Mouse (Mus musculus): ENCODE data around the gene Zfp593.
A peak's percentile ranks its signal among the peaks of the same experiment; 100 is the strongest.
"Not testable (repeated sequence)": the region's sequence is repeated elsewhere in the genome, so short reads cannot be mapped to it uniquely, and the experiment has no call there.

Gene Zfp593

DNA sequence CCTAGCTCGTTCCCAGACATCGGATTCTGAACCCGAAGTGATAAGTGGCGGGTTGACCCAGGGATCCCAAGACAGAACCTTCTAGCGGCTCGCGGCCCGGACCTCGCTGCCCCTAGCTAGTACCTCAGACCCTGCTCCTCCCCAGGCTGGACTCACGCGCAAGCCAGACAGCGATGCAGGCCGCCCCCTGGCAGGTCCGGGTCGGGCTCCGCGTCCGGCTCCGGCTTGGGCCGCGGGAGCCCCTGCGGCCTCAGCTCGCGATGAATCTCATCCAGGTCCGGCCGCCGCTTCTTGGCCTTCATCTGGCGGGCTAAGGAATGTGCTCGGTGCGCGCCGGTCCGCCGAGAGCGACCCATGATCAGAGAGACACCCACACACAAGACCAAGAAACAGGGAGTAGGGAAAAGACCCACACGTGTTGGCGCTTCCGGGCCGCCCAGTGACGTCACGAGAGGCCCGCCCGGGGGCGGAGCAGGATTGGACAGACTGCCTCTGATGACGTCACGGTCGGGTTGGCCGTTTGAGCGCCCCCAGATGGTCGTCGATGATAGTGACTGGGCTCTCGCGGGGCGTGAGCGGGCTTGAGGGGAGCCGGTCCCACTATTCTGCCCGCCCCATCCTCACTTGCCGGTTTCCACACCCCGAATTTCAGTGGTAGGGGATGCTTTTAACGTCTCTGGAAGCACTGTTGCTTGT, at the start of gene Zfp593:
Zfp593 (minus strand) TSS at position 445 of the 696 bp plus-strand sequence.
- peak; percentile 94 to 98 for DNase-seq (ENCODE audit: low spot score in 2 of 2)

DNA sequence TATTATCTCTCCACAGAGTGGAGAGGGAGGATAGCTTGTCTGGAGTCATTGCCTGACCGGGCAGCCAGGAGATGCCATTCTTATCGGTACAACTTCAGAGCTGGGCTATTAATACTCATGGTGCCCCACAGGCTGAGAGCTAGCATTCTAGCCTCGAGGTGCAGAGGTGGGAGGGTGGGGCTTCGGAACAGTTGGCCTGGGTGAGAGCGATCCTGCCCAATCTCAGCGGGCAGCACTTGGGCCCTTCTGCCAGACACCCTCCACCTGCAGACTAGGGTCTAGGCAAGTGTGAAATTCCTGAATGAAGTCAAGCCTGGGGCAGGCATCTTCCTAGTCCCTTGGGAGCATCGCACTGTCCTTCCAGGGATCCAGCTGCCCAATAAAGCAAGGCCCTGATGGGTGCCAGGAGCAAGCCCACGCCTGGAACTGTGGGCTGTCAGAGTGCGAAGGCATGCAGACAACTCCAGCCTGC, 48.3 kb upstream of the Zfp593 start:
- DNase-seq (ENCODE audit: low spot score in 2 of 2), result no peak

DNA sequence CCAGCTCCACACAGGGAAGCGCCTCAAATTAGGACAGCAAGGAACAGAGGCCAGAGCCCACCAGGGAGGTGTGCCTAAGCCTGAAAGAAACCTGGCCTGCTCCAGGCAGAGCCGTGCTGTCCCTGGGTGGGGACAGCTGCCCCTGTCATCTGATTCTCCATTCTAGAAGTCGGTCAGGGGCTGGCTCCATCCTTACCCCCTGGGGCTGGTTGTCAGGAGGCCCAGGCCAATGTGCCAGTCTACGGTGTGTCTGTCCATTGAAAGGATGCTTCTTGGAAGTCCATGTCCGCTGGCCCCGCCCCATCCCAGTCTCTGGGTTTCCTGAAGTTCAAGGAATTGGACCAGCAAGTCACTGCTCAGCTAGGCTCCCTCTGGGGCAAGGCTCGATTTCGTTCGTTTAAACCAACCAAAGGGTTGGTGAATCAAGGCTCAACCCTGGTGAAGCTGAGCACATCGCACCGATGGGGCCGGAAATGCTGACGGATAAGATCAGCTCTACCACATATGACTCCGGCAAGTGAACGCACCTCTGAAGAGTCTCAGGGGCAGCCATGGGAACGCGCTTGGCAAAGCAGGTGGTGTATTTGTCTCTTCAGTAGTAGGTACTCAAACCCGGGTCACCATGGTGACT, 47.8 kb upstream of the Zfp593 start:
- DNase-seq (ENCODE audit: low spot score in 2 of 2), result no peak

DNA sequence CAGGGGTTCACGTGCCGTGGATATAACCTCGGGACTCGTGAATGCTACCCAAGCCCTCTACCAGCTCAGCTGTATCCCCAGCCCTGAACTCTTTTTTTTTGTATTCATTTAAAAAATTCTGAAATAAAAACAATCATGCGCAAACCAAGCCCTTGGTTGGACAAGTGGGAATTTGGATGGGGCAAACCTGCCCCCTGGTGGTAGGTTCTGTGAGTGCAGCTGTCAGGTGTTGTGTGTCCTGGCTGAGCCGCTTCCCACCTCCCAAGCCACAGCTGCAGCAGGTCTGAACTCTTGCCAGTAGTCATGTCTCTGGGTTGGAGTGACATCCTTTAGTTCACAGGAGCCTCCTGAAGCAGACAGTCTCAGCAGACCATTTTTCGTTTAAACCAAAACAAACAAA, 46.7 kb upstream of the Zfp593 start:
- DNase-seq (ENCODE audit: low spot score in 2 of 2), result peak; percentile 77 to 93

DNA sequence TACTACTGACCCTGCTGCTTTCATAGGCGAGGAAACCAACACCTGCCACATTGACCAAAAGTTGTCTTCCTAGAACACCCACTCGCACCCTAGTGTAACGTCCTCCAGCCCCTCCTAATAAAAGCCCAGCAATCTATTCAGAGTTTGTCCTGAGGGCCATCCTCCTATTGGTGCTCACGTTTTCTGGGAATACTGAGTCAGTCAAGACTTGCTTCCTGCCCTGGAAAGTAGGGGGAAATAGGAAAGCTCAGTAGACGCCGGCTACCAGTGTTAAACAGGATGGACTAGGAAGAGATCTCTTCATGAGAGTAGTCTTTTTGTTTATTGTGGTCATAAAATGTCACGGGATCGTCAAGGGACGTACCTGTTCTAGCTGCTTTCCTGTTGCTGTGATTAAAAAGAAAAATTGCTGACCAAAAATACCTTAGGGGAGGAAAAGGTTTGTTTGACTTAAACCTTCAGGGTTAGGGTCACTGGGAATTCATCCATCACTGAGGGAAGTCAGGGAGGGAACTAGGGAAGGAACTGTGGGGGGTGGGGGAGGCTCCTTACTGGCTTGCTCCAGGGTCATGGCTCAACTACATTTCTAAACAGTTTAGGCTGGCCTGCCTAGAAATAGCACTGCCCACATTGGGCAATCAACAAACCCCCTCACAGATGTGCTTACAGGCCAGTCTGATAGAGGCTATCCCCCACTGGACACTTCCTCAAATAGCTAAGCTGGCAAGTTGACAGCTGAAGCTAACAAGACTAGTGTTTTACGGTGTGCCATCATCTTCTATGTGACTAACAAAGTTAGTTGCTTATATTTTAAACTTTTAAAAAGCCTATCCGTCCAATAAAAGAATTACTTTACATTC, 43.2 kb upstream of the Zfp593 start:
- no peak for DNase-seq (ENCODE audit: low spot score in 2 of 2)

DNA sequence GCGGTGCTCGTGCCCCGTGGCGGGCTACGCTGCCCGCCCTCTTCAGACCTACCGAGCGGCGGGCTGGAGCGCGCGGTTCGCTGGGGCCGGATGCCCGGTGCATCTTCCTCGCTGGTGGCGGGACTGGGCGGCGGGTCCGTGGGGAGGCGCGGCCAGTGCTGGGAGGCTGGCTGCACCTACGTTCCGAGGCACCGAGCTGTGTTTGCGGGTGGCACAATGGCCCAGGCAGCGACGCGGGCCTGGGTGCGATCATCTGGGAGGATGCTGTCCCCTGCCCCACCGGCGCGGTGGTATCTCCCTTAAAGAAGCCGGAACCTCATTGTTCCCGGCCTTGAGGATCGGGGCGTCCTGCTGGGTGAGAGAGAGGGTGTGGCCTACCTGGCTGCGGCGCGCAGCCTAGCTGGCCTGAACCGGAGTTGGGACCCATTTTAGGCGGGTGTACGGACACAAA, 42.2 kb upstream of the Zfp593 start, which contains the start of gene Pdik1l:
Pdik1l (minus strand) TSS at position 321 of the 451 bp plus-strand sequence.
- peak; percentile 80 to 89 for DNase-seq (ENCODE audit: low spot score in 2 of 2)

DNA sequence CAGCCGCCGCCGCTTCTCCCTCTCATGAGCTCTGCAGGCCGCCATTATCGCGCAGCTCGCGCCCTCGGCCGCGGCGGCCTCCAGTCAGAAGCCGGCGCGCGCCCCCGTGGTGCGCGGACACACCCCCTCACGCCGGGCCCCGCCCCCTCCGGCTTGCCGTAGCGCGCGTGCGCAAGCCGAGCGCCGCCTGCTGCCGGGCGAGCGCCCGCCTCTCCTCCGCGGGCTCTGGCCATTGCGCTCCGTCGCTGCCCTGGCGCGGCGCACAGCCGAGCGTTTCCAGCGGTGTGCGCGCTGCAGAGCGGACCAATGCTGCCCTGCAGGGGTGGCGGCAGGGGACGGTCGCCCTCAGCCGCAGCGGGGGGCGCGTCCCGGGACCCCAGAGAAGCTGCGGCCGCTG, 41.8 kb upstream of the Zfp593 start:
- peak; percentile 98 to 100 for DNase-seq (ENCODE audit: low spot score in 2 of 2)

DNA sequence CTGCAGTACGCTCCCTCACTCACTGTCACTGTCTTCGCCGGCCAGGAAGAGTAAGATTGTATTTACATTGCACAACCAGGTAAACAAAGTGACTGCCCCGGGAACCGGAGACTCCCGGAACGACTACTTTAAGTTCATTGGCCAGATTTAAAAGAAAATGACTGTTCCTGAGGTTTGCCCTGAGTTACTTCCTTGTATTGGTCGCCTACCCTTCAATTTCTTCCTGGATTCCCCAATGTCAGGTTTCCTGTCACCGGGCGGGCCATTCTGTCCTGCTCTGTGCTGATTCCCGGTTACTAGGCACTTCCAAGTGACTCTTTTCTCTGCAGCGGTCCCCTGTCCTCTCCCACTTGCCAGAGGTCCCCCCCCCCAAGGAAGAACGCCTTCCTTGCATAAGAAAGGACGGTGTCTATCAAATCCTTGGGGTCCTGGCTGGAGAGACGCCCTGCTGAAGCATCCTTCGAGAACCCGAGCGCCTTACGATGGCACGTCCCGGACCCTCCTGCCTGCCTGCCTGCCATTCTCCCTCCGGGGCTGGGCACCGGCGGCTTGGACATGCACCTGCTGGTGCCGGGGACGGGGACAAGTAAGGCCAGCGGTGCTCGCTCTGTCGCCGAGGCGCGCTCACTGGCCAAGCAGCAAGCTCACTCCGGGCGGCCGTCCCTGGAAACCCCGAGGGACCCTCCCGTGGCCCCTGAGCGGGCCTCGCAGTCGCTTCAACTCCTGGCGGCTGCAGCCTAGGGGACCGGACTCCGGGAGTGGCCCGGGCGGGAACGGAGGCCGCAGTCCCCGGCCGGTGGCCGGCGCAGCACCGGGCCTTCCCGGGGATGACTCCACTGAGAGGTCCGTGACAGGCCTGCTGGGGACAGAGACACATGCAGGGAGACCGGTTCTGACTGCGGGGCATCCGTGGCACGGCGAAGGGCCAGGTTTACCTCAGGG, 41.1 kb upstream of the Zfp593 start:
- no peak for DNase-seq (ENCODE audit: low spot score in 2 of 2)

DNA sequence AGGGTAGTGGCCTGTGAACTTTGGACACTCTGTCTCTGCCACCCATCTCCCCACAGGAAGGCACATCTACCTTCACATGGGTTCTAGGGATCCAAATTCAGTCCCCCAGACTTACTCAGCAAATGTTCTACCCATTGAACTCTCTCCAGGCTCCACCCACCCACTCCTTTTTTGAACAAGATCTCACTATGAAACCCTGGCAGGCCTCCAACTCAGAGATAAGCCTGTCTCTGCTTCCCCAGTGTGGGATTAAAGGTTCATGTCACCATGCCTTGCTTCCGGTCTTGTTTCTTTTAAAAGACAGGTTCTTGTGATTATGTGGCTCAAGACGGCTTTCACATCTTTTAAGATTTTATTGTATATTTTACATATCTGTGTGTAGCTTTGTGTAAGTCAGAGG, 39.5 kb upstream of the Zfp593 start:
- peak; percentile 71 to 76 for DNase-seq (ENCODE audit: low spot score in 2 of 2)

DNA sequence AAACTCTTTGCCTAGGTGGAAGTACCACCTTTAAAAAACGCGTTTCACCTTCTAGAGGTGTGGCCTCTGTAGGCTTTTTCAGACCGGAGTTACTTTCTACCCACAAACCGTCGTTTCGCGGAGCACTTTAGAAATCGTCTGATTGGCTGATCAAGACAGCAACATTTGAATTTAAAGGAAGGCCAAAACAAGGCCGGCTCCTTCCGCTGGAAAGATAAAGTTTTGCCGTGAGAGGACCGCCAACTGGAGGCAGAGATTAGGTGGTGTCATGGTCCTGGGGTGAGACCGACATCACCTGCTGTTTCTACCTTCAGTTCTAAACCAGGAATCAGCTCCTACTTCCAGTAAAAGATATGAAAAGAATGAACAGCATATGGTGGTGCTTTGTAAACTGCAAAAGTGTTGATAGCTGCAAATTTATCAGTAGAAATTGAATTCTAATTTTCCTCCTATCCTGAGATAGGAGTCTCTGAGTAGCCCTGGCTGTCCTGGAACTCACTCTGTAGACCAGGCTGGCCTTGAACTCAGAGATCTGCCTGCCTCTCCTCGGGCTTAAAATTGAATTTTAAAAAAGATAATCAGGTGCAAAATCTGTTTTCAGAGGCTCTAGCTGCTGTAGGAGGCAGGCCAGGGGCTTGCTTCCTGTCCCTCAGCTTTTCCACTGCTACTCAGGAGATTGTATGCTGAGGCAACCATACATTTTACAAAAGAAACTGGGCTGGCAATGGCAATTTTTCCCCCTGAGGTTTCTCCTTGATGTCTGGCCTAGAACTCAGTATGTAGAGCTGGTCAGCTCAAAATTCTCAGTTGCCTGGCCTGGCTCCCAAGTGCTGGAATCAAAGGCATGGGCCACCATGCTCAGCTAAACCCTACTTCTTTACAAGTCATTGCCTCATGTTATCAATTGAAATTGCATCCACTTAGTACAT, 28.3 kb upstream of the Zfp593 start:
- peak; percentile 70 to 78 for DNase-seq (ENCODE audit: low spot score in 2 of 2)

DNA sequence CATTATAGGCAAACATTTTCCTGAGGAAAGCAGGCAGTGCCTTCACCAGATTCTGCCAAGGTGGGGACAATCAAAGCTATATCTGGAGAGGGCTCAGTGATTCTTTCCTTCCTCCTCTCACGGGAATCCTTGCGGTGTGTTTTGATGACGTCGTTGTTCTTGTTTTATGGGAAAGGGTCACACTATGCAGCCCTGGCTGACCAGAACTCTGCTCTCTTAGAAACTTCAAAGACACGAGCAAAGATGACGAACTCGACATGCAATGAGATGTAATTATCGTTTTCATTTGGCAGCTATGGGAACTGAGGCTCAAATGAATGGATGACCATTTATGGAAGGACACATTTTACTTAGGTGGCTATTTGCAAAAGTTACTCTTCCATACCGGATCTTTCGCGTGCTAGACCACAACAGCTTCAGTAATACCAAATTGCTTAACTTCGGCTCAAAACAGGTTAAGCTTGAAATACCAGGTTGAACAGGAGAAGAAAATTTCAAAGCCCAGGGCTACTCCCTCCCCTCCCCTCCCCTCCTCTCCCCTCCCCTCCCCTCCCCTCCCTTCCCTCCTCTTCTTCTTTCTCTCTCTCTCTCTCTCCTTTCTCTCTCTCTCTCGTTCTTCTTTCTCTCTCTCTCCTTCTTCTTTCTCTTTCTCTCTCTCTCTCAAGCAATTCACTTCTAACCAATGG, 27.5 kb upstream of the Zfp593 start:
- no peak for DNase-seq (ENCODE audit: low spot score in 2 of 2)

DNA sequence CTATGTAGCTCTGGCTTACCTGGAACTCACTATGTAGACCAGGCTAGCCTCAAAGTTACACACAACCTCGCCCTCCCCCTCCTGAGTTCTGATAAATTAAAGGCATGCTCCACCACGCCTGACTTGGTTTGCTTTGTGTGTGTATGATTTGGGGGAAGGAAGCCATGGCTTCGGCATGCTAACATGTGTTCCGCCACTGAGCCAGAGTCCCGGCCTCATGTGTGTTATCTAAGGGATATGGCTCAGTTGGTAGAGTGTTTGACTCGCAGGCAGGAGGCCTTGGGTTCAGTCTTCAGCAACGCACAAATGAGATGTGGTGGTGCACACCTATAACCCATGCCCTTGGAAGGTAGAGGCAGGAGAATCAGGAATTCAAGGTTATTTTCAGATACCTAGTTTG, 26.6 kb upstream of the Zfp593 start:
- DNase-seq (ENCODE audit: low spot score in 2 of 2), result peak in 1 of 2 experiments; percentile 54

DNA sequence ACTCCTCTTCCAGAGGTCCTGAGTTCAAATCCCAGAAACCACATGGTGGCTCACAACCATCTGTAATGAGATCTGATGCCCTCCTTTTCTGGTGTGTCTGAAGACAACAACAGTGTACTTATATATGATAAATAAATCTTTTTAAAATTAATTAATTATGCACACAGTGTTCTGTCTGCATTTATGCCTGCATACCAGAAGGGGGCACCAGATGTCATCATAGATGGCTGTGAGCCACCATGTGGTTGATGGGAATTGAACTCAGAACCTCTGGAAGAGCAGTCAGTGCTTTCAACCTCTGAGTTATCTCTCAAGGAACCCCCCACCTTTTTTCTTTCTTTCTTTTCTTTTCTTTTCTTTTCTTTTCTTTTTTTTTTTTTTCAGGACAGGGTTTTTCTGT, 24.2 kb upstream of the Zfp593 start:
- DNase-seq (ENCODE audit: low spot score in 2 of 2), result not testable (repeated sequence)

DNA sequence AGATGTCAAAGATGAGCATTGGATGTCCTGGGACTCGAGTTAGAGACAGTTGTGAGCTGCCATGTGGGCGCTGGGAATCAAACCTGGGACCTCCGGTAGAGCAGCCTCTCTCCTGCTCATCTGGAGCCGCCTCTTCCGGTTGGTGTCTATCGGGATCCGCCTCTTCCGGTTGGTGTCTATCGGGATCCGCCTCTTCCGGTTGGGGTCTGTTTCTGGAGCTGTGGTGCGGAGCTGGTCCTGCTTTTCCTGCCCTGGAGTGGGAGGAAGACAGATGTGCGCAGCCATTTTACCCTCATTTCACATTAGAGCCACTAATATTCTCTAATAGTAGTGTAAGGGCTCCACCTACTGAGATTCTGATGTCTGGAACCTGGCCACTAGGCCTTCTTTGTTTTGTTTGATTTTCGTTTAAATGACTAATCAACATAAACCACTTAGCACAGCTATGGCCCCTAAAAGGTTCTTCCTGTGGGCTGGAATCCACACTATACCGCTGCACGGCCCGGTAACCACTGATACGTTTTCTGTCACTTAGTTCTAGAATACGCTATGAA, 22.8 kb upstream of the Zfp593 start:
- DNase-seq (ENCODE audit: low spot score in 2 of 2), result peak in 1 of 2 experiments; percentile 53

DNA sequence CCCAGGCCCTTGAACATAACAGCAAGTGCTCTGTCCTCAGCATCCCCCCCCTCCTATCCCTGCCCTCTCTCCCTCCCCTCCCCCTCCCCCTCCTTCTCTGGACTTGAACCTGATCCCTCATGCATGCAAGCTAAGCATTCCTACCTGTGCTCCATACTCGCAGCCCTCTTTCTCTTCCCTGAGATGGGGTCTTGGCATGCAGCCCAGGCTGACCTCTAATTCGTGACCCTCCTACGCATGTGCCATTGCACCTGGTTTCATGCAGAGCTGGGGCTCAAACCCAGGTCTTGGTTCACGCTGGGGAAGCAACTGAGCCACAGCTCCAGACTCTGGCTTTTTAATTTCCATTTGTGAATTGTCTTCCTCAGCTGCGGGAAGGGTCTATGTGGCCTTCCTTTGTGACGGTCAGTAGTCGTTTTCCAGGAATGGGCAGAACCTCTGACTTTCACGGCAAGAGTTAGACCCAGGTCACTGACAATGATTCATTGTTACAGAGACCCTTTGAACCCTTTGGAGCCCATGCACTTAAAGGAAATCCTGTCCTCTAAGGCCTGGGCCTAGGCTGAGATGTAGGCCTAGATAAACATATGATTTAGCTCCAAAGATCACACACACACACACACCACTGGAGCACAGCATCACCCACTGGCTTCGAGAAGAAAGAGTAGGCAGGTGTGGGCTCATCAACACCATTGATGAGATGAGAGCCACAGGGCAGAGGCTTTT, 20.6 kb upstream of the Zfp593 start:
- DNase-seq (ENCODE audit: low spot score in 2 of 2), result no peak

DNA sequence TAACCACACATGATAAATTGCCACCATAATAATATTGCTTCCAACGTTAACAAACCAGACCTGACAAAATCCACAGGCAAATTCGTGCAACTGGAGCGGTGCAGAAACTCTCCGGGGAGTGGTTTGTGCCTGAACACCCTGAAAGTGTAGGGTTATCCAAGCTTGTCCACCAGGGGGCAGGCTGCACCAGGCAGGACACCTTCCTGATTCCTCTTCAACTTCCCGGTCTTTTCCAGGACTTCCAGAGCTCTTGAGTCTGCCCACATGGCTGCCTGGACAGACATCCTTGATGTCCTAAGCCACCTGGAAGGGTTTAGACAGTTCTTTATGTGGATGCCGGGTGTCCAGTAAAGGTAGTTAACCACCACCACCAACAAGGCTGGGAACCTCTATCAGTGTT, 17.8 kb upstream of the Zfp593 start:
- peak; percentile 48 to 82 for DNase-seq (ENCODE audit: low spot score in 2 of 2)

DNA sequence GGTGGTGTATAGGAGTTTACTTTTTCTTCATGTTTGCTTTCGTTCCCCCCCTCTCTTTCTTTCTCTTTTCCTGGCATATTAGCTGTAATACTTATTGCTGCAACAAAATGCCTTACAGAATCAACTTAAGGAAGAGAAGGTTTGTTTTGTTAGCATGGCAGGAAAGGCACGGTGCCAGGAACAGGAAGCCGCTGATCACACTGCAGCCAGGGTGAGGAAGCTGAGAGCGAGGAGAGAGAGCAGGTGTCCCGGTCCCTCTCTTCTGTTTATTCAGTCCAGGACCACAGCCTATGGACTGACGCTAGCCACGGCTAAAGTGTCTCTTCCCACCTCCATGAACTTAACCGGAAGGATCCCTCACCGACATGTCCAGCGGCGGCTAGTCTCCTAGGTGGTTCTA, 13.0 kb upstream of the Zfp593 start:
- no peak for DNase-seq (ENCODE audit: low spot score in 2 of 2)

DNA sequence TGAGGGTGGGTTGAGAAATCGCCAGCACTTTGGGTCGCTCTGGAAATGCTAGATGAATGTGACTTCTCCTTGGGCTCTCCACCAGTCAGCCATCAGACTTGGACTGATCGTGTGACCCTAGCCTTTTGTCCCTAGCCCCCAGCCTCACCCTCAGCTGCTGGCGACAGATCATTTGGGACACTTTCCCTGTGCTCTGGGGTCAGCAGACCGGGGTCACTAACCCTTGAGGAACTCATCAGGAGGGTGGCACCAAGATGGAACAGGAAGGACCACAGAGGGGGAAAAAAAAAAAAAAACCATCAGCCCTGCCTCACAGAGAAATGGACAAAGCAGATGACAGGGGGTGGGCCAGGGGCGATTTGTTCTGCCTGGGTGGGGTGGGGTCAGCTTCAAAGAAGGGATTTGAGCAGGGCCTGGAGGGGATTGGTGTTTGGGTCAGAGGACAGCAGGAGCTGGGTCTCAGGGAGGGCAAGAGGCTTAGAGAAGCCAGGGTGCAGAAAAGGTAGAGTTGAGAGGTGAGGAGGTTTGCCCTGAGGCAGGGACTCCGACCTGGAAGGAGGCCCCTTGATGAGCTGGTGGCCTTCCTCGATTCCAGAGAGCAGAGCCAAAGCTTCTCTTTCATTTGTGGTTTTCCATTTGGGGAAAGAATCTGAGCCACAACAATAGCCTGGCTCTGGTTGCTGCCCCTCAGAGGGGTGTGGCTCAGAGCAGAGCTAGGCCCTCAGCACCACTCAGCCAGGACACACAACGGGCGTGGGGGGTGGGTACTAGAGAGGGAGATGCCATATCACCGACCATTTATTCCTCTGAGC, 12.0 kb upstream of the Zfp593 start:
- no peak for DNase-seq (ENCODE audit: low spot score in 2 of 2)

All from spleen, postnatal 4 days (tissue).